Mouse (Mus musculus) ovary, postnatal 10 days (tissue): ENCODE measurements at regions not wholly inside any gene's neighbourhood (a gene's known extent, or its start where the extent isn't known, plus 50 kb on each side); places are given as distances from the start of the nearest gene placed in this dataset.

Experiments used
- DNase-seq: peaks from one replicate; pipeline ENCODE4 v3.0.0; 2022; ENCODE audit warnings: low spot score

DNA sequence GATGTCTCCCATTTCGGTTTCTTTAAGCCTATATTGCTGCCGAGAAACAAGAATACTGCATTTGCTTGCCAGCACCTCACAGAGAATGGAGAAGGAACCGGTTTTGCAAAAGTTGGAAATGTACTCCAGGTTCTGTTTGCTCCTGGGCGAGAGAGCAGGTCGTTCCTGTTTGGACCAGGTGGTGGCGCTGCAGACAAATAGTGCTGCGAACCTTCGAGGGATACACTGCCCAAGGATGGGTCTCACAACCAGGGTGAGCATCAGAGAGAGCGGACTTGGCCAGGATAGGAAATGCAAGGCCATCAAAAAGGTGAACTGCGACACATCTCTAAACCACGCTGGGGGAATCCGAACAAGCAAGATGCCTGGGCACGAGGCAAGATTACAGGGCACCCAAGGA lies 54.0 kb upstream of the Ets2 start:
- DNase-seq, result peak; percentile 76

DNA sequence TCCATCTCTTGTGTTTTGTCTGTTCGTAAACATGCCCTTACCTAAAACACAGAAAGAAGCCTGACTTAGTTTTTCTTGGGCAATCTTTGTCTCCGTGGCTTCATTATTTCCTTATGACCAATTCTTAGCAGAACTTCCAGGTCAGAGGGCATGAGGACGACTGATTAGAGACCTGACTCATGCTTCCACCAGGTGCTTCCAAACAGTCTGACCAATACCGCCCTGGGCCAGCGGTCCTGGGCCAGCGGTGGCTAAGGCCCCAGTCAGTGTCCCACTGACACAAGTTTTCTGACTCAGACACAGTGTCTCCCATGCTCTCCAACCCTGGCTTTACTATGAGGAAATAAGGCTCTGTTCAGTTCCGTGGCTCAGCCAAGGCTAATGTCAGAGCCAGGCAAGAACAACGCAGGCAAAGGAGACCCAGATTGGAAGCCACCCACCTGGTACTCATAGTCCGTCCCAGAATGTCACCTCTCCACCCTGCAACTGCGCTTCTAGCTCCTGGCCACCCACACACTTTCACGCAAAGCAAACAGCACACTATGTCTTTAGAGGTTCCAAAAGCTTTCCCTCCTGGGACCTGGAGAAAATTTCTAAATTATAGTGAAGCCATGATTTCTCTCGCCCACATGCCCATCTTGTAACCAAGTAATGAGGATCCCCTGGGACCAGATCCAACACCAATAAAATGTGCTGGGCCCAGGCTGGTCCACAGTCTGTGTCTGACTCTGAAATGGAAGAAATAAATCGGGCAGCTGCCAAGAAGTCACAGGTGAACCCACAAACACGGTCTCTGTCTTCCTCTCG lies 56.6 kb upstream of the Erg start:
- no peak for DNase-seq

DNA sequence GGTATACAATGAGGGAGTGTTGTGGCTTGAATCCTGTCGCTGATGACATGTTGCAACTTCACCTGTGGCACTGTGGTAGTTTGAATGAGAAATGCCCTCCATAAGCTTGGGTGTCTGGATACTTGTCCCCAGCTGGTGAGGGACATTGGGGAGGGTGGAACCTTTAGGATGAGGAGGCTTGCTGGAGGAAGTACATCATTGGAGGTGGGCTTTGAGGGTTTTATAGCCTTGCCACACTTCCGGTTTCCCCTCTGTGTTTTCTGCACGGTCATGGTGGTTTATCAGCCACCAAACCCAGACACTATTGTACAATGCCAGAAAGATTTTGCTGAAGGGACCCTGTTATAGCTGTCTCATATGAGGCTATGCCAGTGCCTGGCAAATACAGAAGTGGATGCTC lies 54.3 kb upstream of the Erg start:
- no peak for DNase-seq

GRCm38 (mm10) chr16:95639677-95640076 lies 53.3 kb upstream of the Erg start:
- DNase-seq, result no peak

GRCm38 (mm10) chr16:95637850-95638249 lies 51.5 kb upstream of the Erg start:
- DNase-seq, result no peak

DNA sequence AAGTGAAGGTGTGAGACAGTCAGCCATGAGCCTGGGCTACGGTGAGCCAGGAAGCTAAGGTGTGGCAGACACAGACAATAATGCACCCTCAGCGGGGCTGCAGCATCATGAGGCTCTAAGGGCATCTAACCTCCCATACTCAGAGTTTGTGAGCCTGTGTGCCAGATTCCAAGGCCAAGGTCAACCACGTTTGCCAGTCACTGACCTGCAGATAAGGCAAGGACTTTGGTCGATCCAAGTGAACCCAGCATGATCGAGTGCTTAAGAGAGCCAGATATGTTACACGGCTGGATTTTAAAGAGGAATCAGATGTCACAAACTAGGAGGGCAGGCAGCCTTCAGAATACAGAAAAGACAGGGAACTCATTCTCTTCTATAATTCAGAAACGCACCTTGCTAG lies 50.2 kb upstream of the Erg start:
- no peak for DNase-seq
